In genomic region chr3:121885265-121886178, GRCm38 (mm10) we compare ENCODE assay signal across 8 mouse cellular contexts.
A peak's percentile ranks its signal among the peaks of the same experiment; 100 is the strongest.
DNase-seq lines count a peak whose midpoint lies in the region; ATAC-seq and TF ChIP-seq lines count a peak whose summit lies in the region.

No protein-coding gene starts in this region.

- ATAC-seq in liver, embryonic 14.5 days (ENCODE audit: insufficient read depth): no peak
- peak; percentile 21 for ATAC-seq in neural tube, embryonic 14.5 days (ENCODE audit: low read depth)

- WGBS in liver, adult 2 months: 31% methylated on average over 10 of the region's 10 CpGs
- 29% methylated on average over 10 of the region's 10 CpGs for WGBS in liver, embryonic 14.5 days (ENCODE audit: insufficient replicate concordance)
- WGBS in neural tube, embryonic 14.5 days: 15% methylated on average over 10 of the region's 10 CpGs

- H3K36me3 ChIP-seq in liver, adult 2 months (ENCODE audit: control insufficient read depth, insufficient read depth, low read length): no peaks in the 10 kb centered on the region
- no peaks in the 10 kb centered on the region for H3K36me3 ChIP-seq in liver, embryonic 14.5 days (replicated peaks; ENCODE audit: control insufficient read depth, insufficient read depth, low read depth)
- no peaks in the 10 kb centered on the region for H3K36me3 ChIP-seq in neural tube, embryonic 14.5 days (ENCODE audit: control insufficient read depth, insufficient read depth, low read length)

- peaks cover 8% of the 10 kb centered on the region for H3K4me1 ChIP-seq in liver, adult 2 months (ENCODE audit: control insufficient read depth, insufficient read depth, low read length)
- H3K4me1 ChIP-seq in liver, embryonic 14.5 days (replicated peaks; ENCODE audit: control insufficient read depth in 2 of 2, insufficient read depth in 2 of 2, low read length in 1 of 2): no peaks in the 10 kb centered on the region; a peak in 1 of 4 replicates
- H3K4me1 ChIP-seq in neural tube, embryonic 14.5 days (ENCODE audit: control insufficient read depth, insufficient read depth, low read length): no peaks in the 10 kb centered on the region

- no peaks in the 10 kb centered on the region for H3K9me3 ChIP-seq in liver, embryonic 14.5 days (ENCODE audit: control insufficient read depth, low read length)
- H3K9me3 ChIP-seq in neural tube, embryonic 14.5 days (ENCODE audit: control insufficient read depth, low read length): no peaks in the 10 kb centered on the region

- H3K27ac ChIP-seq in liver, adult 2 months (replicated peaks; ENCODE audit: insufficient read depth, low read depth, low read length): no peak overlapping the region
- no peak overlapping the region for H3K27ac ChIP-seq in liver, embryonic 14.5 days
- H3K27ac ChIP-seq in neural tube, embryonic 14.5 days (ENCODE audit: low read depth, low read length): no peak overlapping the region

- H3K4me3 ChIP-seq in liver, adult 2 months (ENCODE audit: insufficient read depth, low read depth, low read length): no peak overlapping the region
- no peak overlapping the region for H3K4me3 ChIP-seq in liver, embryonic 14.5 days (ENCODE audit: insufficient read depth in 1 of 2, low read depth in 2 of 2, low read length in 2 of 2)
- H3K4me3 ChIP-seq in neural tube, embryonic 14.5 days (ENCODE audit: low read depth, low read length): no peak overlapping the region

- H3K9ac ChIP-seq in liver, adult 2 months (ENCODE audit: low read depth, low read length): 0 out of 2 replicates have a peak overlapping the region, but pooled peaks have one; percentile 43
- H3K9ac ChIP-seq in liver, embryonic 14.5 days (replicated peaks): no peak overlapping the region
- no peak overlapping the region for H3K9ac ChIP-seq in neural tube, embryonic 14.5 days (replicated peaks; ENCODE audit: low read depth, low read length)

- no peak for TF ChIP-seq POLR2A in liver, adult 2 months (IDR thresholded peaks at IDR 0.05; ENCODE audit: extremely low read depth, insufficient read depth, low read length)

- DNase-seq in embryo, embryonic 10.5 days (ENCODE audit: low spot score): peak; percentile 21
- no peak for DNase-seq in embryo, embryonic 10 days (ENCODE audit: low spot score)
- DNase-seq in liver, adult 2 months (ENCODE audit: extremely low read depth, low read depth, low spot score): no peak
- no peak for DNase-seq in liver
- no peak for DNase-seq in liver, embryonic 14.5 days (ENCODE audit: low read depth in 3 of 3, low spot score in 3 of 3)
- no peak for DNase-seq in adrenal gland, postnatal 4 days (ENCODE audit: low spot score in 2 of 2)
- no peak for DNase-seq in adipocyte (ENCODE audit: low spot score)

- no peaks in the 10 kb centered on the region for H3K79me2 ChIP-seq in liver, adult 2 months (ENCODE audit: control insufficient read depth, insufficient read depth, low read length)

- no peak for TF ChIP-seq EP300 in liver, embryonic 14.5 days (IDR thresholded peaks at IDR 0.05; ENCODE audit: low read depth)

- no peaks in the 10 kb centered on the region for H3K27me3 ChIP-seq in liver, adult 2 months (ENCODE audit: control insufficient read depth, insufficient read depth, low read length)
- no peaks in the 10 kb centered on the region for H3K27me3 ChIP-seq in liver, embryonic 14.5 days (ENCODE audit: control insufficient read depth, insufficient read depth, low read length)
- H3K27me3 ChIP-seq in neural tube, embryonic 14.5 days (ENCODE audit: control insufficient read depth, insufficient read depth, low read length): no peaks in the 10 kb centered on the region

- no peak for TF ChIP-seq CTCF in liver, adult 2 months (IDR thresholded peaks at IDR 0.05; ENCODE audit: low read depth, low read length)
- no peak for TF ChIP-seq CTCF in liver, embryonic 14.5 days (IDR thresholded peaks at IDR 0.05; ENCODE audit: low read depth)

- H3K4me2 ChIP-seq in liver, embryonic 14.5 days (ENCODE audit: low read depth): 0 out of 2 replicates have a peak overlapping the region, but pooled peaks have one; percentile 13
- H3K4me2 ChIP-seq in neural tube, embryonic 14.5 days (ENCODE audit: low read depth, low read length): peak overlapping the region; percentile 27; the same call in 1 of the 2 replicates
